Mouse (Mus musculus) hindbrain, embryonic 11.5 days (tissue): ENCODE measurements around the gene Zfp809. TPM values are rescaled to one million over a fixed set of nuclear protein-coding genes. Genes with fewer than 3 reads are reported as not detected.
A peak's percentile ranks its signal among the peaks of the same experiment; 100 is the strongest.

ENCODE experiments used
- ATAC-seq: fragments of 200-750 bp; cut with Nextera tagmentation; 2 replicates; pipeline ENCODE4 v1.8.0; 2017; ENCODE audit warnings: mild to moderate bottlenecking, moderate TSS enrichment, moderate library complexity; ENCODE audit not compliant: low FRiP score
- DNase-seq: peaks from one replicate; pipeline ENCODE4 v3.0.0-alpha.2; 2015; ENCODE audit warnings: low spot score
- H3K27ac ChIP-seq: fragments of 300-500 bp; sonication (generic); 2 replicates; pipeline ENCODE4 v1.5.1; 2014; ENCODE audit warnings: mild to moderate bottlenecking, low read depth, low read length
- H3K27me3 ChIP-seq: fragments of 300-500 bp; sonication (generic); 2 replicates; pipeline ENCODE4 v1.6.1; 2014; ENCODE audit warnings: mild to moderate bottlenecking, low read length, moderate library complexity, mixed read lengths; ENCODE audit not compliant: control insufficient read depth, insufficient read depth
- H3K36me3 ChIP-seq: fragments of 300-500 bp; sonication (generic); 2 replicates; pipeline ENCODE4 v1.6.1; 2014; ENCODE audit warnings: mild to moderate bottlenecking, low read length, moderate library complexity, mixed read lengths; ENCODE audit not compliant: control insufficient read depth, insufficient read depth
- H3K4me1 ChIP-seq: fragments of 300-500 bp; sonication (generic); replicated peaks from 2 replicates; pipeline ENCODE4 v1.6.1; 2014; ENCODE audit warnings: low read length, mixed read lengths; ENCODE audit not compliant: control insufficient read depth, insufficient read depth
- H3K4me2 ChIP-seq: fragments of 300-500 bp; sonication (generic); replicated peaks from 2 replicates; pipeline ENCODE4 v1.6.1; 2014; ENCODE audit warnings: mild to moderate bottlenecking, low read depth, low read length
- H3K4me3 ChIP-seq: fragments of 300-500 bp; sonication (generic); 2 replicates; pipeline ENCODE4 v1.5.1; 2014; ENCODE audit warnings: low read depth, low read length
- H3K9ac ChIP-seq: fragments of 300-500 bp; sonication (generic); 2 replicates; pipeline ENCODE4 v1.6.1; 2014; ENCODE audit warnings: low read depth, low read length
- H3K9me3 ChIP-seq: fragments of 300-500 bp; sonication (generic); 2 replicates; pipeline ENCODE4 v1.6.1; 2016; ENCODE audit warnings: low read length; ENCODE audit not compliant: control insufficient read depth
- WGBS: fragments of 180-500 bp; shearing (Covaris S2); extraction: QIAGEN DNeasy Blood & Tissue Kit; methylation state at CpG from one replicate; pipeline ENCODE4 v1.1.7; 2014; 5-methylcytosine and 5-hydroxymethylcytosine counted together
- polyA plus RNA-seq: library from polyadenylated mRNA; unstranded; fragments of >200 nt; fragmentation: Nextera tagmentation; extraction: Ambion mirVana; gene quantifications from 2 replicates; pipeline ENCODE4 v1.2.1, GENCODE M21; 2014

Gene Zfp809
- 11.9 and 13.4 TPM in 2 replicates for polyA plus RNA-seq

GRCm38 (mm10) chr9:22225581-22226388, at the start of gene Zfp809:
TSS of gene Zfp809 (plus strand) at chr9:22225714.
- H3K27ac ChIP-seq: peak within 1 kb of the TSS; percentile 78
- no peaks in the 10 kb centered on the region for H3K9me3 ChIP-seq
- no peaks in the 10 kb centered on the region for H3K27me3 ChIP-seq
- no peaks in the 10 kb centered on the region for H3K4me1 ChIP-seq
- peak; percentile 99 for ATAC-seq
- DNase-seq: peak; percentile 98
- peak within 1 kb of the TSS; percentile 74 for H3K4me3 ChIP-seq
- H3K36me3 ChIP-seq: no peaks in the 10 kb centered on the region
- H3K4me2 ChIP-seq: peak within 1 kb of the TSS; percentile 58
- peak within 1 kb of the TSS; percentile 80 for H3K9ac ChIP-seq
- 2% methylated on average over 35 of the region's 35 CpGs for WGBS

GRCm38 (mm10) chr9:22188025-22188611, 37.4 kb upstream of the Zfp809 start, which contains the start of gene Zfp872:
TSS of gene Zfp872 (plus strand) at chr9:22188090.
- no peak within 1 kb of the TSS for H3K27ac ChIP-seq
- 9% methylated on average over 43 of the region's 43 CpGs for WGBS
- peak within 1 kb of the TSS; percentile 55 for H3K4me2 ChIP-seq
- no peaks in the 10 kb centered on the region for H3K9me3 ChIP-seq
- H3K9ac ChIP-seq: 0 out of 2 replicates have a peak within 1 kb of the TSS, but pooled peaks have one; percentile 23
- ATAC-seq (peak; percentile 77), DNase-seq (peak; percentile 64)
- no peaks in the 10 kb centered on the region for H3K36me3 ChIP-seq
- no peaks in the 10 kb centered on the region for H3K4me1 ChIP-seq
- peak within 1 kb of the TSS; percentile 32 for H3K4me3 ChIP-seq
- H3K27me3 ChIP-seq: peaks cover 3% of the 10 kb centered on the region; the same call in 1 of the 2 replicates

GRCm38 (mm10) chr9:22196412-22196811, 29.1 kb upstream of the Zfp809 start:
- no peak overlapping the region for H3K4me2 ChIP-seq
- ATAC-seq: no peak

GRCm38 (mm10) chr9:22213785-22214194, 11.7 kb upstream of the Zfp809 start:
- Histone ChIP-seq H3K27me3 (no peaks in the 10 kb centered on the region), H3K4me2 (no peak overlapping the region), H3K36me3 (no peaks in the 10 kb centered on the region), H3K9me3 (no peaks in the 10 kb centered on the region), H3K4me1 (no peaks in the 10 kb centered on the region), H3K4me3 (no peak overlapping the region), H3K9ac (no peak overlapping the region), H3K27ac (no peak overlapping the region)
- DNase-seq (no peak), ATAC-seq (no peak)
- WGBS: 79% methylated on average over 2 of the region's 2 CpGs

More at GRCm38 (mm10) chr9:22196412-22196811, 29.1 kb upstream of the Zfp809 start:
- no peaks in the 10 kb centered on the region for H3K4me1 ChIP-seq
- peaks cover 10% of the 10 kb centered on the region for H3K9me3 ChIP-seq
- H3K9ac ChIP-seq: no peak overlapping the region
- no peak overlapping the region for H3K27ac ChIP-seq
- DNase-seq: no peak
- no peaks in the 10 kb centered on the region for H3K27me3 ChIP-seq
- no peaks in the 10 kb centered on the region for H3K36me3 ChIP-seq
- no peak overlapping the region for H3K4me3 ChIP-seq
- WGBS: 47% methylated on average over 5 of the region's 5 CpGs

GRCm38 (mm10) chr9:22214549-22214948, 11.0 kb upstream of the Zfp809 start:
- H3K4me2 ChIP-seq: no peak overlapping the region
- H3K4me3 ChIP-seq: no peak overlapping the region
- no peak overlapping the region for H3K9ac ChIP-seq
- no peak overlapping the region for H3K27ac ChIP-seq
- H3K27me3 ChIP-seq: no peaks in the 10 kb centered on the region
- ATAC-seq (no peak), DNase-seq (no peak)
- WGBS: 87% methylated on average over 2 of the region's 2 CpGs
- H3K36me3 ChIP-seq: no peaks in the 10 kb centered on the region
- H3K9me3 ChIP-seq: no peaks in the 10 kb centered on the region
- H3K4me1 ChIP-seq: no peaks in the 10 kb centered on the region

GRCm38 (mm10) chr9:22216705-22217104, 8.8 kb upstream of the Zfp809 start:
- Histone ChIP-seq H3K4me1 (no peaks in the 10 kb centered on the region), H3K4me3 (no peak overlapping the region), H3K36me3 (no peaks in the 10 kb centered on the region), H3K27me3 (no peaks in the 10 kb centered on the region), H3K9me3 (no peaks in the 10 kb centered on the region), H3K27ac (no peak overlapping the region), H3K9ac (no peak overlapping the region), H3K4me2 (no peak overlapping the region)
- WGBS: 54% methylated on average over 3 of the region's 3 CpGs
- ATAC-seq: no peak
- DNase-seq: no peak

- ATAC-seq: no peak
- 58% methylated on average over 7 of the region's 8 CpGs for WGBS
- no peak overlapping the region for H3K4me3 ChIP-seq
- no peak overlapping the region for H3K27ac ChIP-seq
- H3K4me1 ChIP-seq: no peaks in the 10 kb centered on the region
- no peak overlapping the region for H3K9ac ChIP-seq
- H3K36me3 ChIP-seq: no peaks in the 10 kb centered on the region
- no peak for DNase-seq
- no peaks in the 10 kb centered on the region for H3K27me3 ChIP-seq
- no peak overlapping the region for H3K4me2 ChIP-seq
- H3K9me3 ChIP-seq: no peaks in the 10 kb centered on the region
These were observed 7.5 kb upstream of the Zfp809 start for GRCm38 (mm10) chr9:22217858-22218493.

GRCm38 (mm10) chr9:22224066-22224465, 1.4 kb upstream of the Zfp809 start:
- Histone ChIP-seq H3K27ac (no peak overlapping the region), H3K9ac (no peak overlapping the region), H3K9me3 (no peaks in the 10 kb centered on the region), H3K4me3 (no peak overlapping the region), H3K36me3 (no peaks in the 10 kb centered on the region), H3K4me2 (no peak overlapping the region), H3K27me3 (no peaks in the 10 kb centered on the region), H3K4me1 (no peaks in the 10 kb centered on the region)
- 96% methylated on average over 4 of the region's 4 CpGs for WGBS
- ATAC-seq (no peak), DNase-seq (no peak)
